Mouse (Mus musculus) left cerebral cortex, postnatal 4 days (tissue): ENCODE measurements around the gene Olfr477. TPM values are rescaled to one million over a fixed set of nuclear protein-coding genes. Genes with fewer than 3 reads are reported as not detected.
"Not testable (repeated sequence)": the region's sequence is repeated elsewhere in the genome, so short reads cannot be mapped to it uniquely, and the experiment has no call there.

Source experiments
- DNase-seq: peaks from one replicate; pipeline ENCODE4 v3.0.0-alpha.2; 2022
- intact Hi-C: fragments of 180-260 bp; cut with DNase I; formaldehyde crosslinking; loops from one replicate; pipeline ENCODE4 v1.15.1; 2025
- total RNA-seq, 2 experiments: library from RNA; stranded (reverse); gene quantifications; 2 replicates each; pipeline ENCODE4 v1.2.3; 2021

Olfr477 gene
- total RNA-seq: not detected

GRCm38 (mm10) chr7:107986393-107986792 lies at the start of gene Olfr477:
Gene Olfr477, plus strand, starts transcription at chr7:107986693.
- intact Hi-C loops: no loop called here

GRCm38 (mm10) chr7:107952539-107952938 lies 34.0 kb upstream of the Olfr477 start:
- intact Hi-C loops, DNase-seq: not testable (repeated sequence)

More at GRCm38 (mm10) chr7:107986393-107986792, at the start of gene Olfr477:
- DNase-seq: no peak

GRCm38 (mm10) chr7:107954343-107954742 lies 32.1 kb upstream of the Olfr477 start, which contains the start of gene Olfr474:
Gene Olfr474, plus strand, starts transcription at chr7:107954643.
- DNase-seq: no peak
- intact Hi-C loops: no loop called here

- intact Hi-C loops: no loop called here
Measured at GRCm38 (mm10) chr7:107964503-107964902, 22.0 kb upstream of the Olfr477 start, which contains the start of gene Olfr476. Gene Olfr476, plus strand, starts transcription at chr7:107964803.

GRCm38 (mm10) chr7:108014256-108014655 lies 27.8 kb downstream of the Olfr477 start:
- intact Hi-C loops, DNase-seq: not testable (repeated sequence)

More at GRCm38 (mm10) chr7:107964503-107964902, 22.0 kb upstream of the Olfr477 start, which contains the start of gene Olfr476:
- no peak for DNase-seq

GRCm38 (mm10) chr7:108033889-108034288 lies 47.4 kb downstream of the Olfr477 start, which contains the start of gene Olfr478:
Gene Olfr478, minus strand, starts transcription at chr7:108033989.
- DNase-seq: no peak
- intact Hi-C loops: no loop called here

Other genes with a start within 250 kb of the Olfr477 start
- gene Cyb5r2, start 228.7 kb upstream of the Olfr477 start, total RNA-seq: not detected
- gene Ovch2, start 185.5 kb upstream of the Olfr477 start, total RNA-seq: not detected
- not detected for gene Olfr467, start 174.4 kb upstream of the Olfr477 start, total RNA-seq
- gene Olfr469, start 161.2 kb upstream of the Olfr477 start, total RNA-seq: not detected
- not detected for gene Olfr470, start 139.2 kb upstream of the Olfr477 start, total RNA-seq
- not detected for gene Olfr472, start 88.8 kb upstream of the Olfr477 start, total RNA-seq
- not detected for gene Olfr473, start 56.2 kb upstream of the Olfr477 start, total RNA-seq
- not detected for gene Olfr474, start 32.0 kb upstream of the Olfr477 start, total RNA-seq
- not detected for gene Olfr476, start 21.9 kb upstream of the Olfr477 start, total RNA-seq
- not detected for gene Olfr478, start 47.3 kb downstream of the Olfr477 start, total RNA-seq
- not detected for gene Olfr479, start 64.0 kb downstream of the Olfr477 start, total RNA-seq
- gene Olfr480, start 80.7 kb downstream of the Olfr477 start, total RNA-seq: not detected
- gene Olfr481, start 93.2 kb downstream of the Olfr477 start, total RNA-seq: not detected
- 1 to 10 TPM; 1.7 to 1.9 TPM for gene Olfr482, start 110.9 kb downstream of the Olfr477 start, total RNA-seq
- not detected for gene Olfr483, start 114.2 kb downstream of the Olfr477 start, total RNA-seq
- not detected for gene Olfr484, start 140.8 kb downstream of the Olfr477 start, total RNA-seq
- not detected for gene Olfr485, start 173.2 kb downstream of the Olfr477 start, total RNA-seq
- not detected for gene Olfr486, start 186.0 kb downstream of the Olfr477 start, total RNA-seq
- not detected for gene Olfr487, start 227.9 kb downstream of the Olfr477 start, total RNA-seq